Mouse (Mus musculus) limb, embryonic 15.5 days (tissue): Measurements from ENCODE around the gene Vwa3b. TPM values are rescaled to one million over a fixed set of nuclear protein-coding genes. Genes with fewer than 3 reads are reported as not detected.

Experiments
- ATAC-seq: fragments of 200-750 bp; cut with Nextera tagmentation; 2 replicates; pipeline ENCODE4 v1.8.0; 2017; ENCODE audit warnings: low read depth, moderate TSS enrichment; ENCODE audit not compliant: insufficient number of reproducible peaks, low FRiP score, low TSS enrichment
- H3K27ac ChIP-seq: fragments of 300-500 bp; sonication (generic); 2 replicates; pipeline ENCODE4 v1.5.1; 2015; ENCODE audit warnings: moderate library complexity, mild to moderate bottlenecking, inconsistent platforms
- H3K27me3 ChIP-seq: fragments of 300-500 bp; sonication (generic); 2 replicates; pipeline ENCODE4 v1.6.1; 2015; ENCODE audit warnings: inconsistent platforms
- H3K36me3 ChIP-seq: fragments of 300-500 bp; sonication (generic); 2 replicates; pipeline ENCODE4 v1.6.1; 2015; ENCODE audit warnings: inconsistent platforms
- H3K4me1 ChIP-seq: fragments of 300-500 bp; sonication (generic); 2 replicates; pipeline ENCODE4 v1.6.1; 2015; ENCODE audit warnings: inconsistent platforms
- H3K4me2 ChIP-seq: fragments of 300-500 bp; sonication (generic); 2 replicates; pipeline ENCODE4 v1.6.1; 2015; ENCODE audit warnings: mild to moderate bottlenecking, inconsistent platforms
- H3K4me3 ChIP-seq: fragments of 300-500 bp; sonication (generic); 2 replicates; pipeline ENCODE4 v1.5.1; 2015; ENCODE audit warnings: mild to moderate bottlenecking, inconsistent platforms
- H3K9ac ChIP-seq: fragments of 300-500 bp; sonication (generic); 2 replicates; pipeline ENCODE4 v1.6.1; 2015; ENCODE audit warnings: inconsistent platforms
- H3K9me3 ChIP-seq: fragments of 300-500 bp; sonication (generic); 2 replicates; pipeline ENCODE4 v1.6.1; 2016; ENCODE audit warnings: inconsistent platforms
- WGBS: fragments of 180-500 bp; shearing (Covaris S2); methylation state at CpG from one replicate; pipeline ENCODE4 v1.1.7; 2015; 5-methylcytosine and 5-hydroxymethylcytosine counted together
- polyA plus RNA-seq: library from polyadenylated mRNA; unstranded; fragments of >200 nt; fragmentation: Nextera tagmentation; extraction: Ambion mirVana; gene quantifications from 2 replicates; pipeline ENCODE4 v1.2.1, GENCODE M21; 2015

Vwa3b gene
- polyA plus RNA-seq, 1 experiment from 2014 or later: 1.2 TPM

DNA sequence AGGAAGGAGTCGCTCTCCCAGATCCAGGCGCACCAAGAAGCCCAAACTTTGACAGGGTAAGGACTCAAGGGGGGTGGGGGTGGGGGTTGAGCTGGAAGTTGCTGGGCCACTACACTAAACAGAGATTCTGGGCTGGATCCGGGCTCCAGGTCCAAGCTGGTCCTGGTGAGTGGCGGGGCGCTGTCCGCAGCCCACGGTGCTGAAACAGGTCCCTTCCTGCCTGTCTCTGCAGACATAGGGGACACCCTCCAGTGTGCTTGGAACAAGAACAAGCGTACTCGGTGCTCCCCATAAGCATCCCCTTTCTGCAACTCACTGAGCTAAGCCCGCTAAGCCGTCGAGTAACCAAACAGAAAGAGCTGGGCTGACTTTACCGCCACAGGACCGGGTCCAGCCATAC lies 192.0 kb downstream of the Vwa3b start:
- peaks cover 3% of the 10 kb centered on the region; the same call in 1 of the 2 replicates for H3K4me1 ChIP-seq
- H3K36me3 ChIP-seq: no peaks in the 10 kb centered on the region
- no peak overlapping the region for H3K9ac ChIP-seq
- no peak for ATAC-seq
- peaks cover 7% of the 10 kb centered on the region; the same call in 1 of the 2 replicates for H3K27me3 ChIP-seq
- no peak overlapping the region for H3K4me2 ChIP-seq
- H3K9me3 ChIP-seq: no peaks in the 10 kb centered on the region
- H3K4me3 ChIP-seq: no peak overlapping the region
- WGBS: 4% methylated on average over 14 of the region's 14 CpGs
- no peak overlapping the region for H3K27ac ChIP-seq

DNA sequence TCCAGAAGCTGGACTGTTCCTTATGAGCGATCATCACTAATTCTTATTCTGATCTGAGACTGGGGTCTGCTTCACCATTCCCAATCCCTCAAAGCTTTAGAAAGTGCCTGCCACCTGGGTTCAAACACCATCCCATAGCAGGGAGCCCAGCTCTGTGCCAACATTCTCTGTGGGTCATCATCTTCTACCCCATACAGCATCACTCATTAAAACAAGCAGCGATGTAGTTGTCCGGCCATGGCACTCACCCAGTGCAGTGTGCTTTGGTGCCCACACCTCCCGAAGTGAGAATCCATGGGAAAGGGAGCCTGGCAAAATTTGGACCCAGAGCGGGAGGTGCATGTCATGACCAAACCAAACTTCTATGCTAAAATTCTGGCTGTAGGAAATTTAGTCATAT lies 193.2 kb downstream of the Vwa3b start:
- Histone ChIP-seq H3K27me3 (peaks cover 7% of the 10 kb centered on the region; the same call in 1 of the 2 replicates), H3K4me2 (no peak overlapping the region), H3K4me3 (no peak overlapping the region), H3K27ac (no peak overlapping the region), H3K9ac (no peak overlapping the region), H3K4me1 (peaks cover 3% of the 10 kb centered on the region; the same call in 1 of the 2 replicates), H3K9me3 (no peaks in the 10 kb centered on the region), H3K36me3 (no peaks in the 10 kb centered on the region)
- WGBS: 82% methylated on average over 5 of the region's 5 CpGs
- no peak for ATAC-seq

DNA sequence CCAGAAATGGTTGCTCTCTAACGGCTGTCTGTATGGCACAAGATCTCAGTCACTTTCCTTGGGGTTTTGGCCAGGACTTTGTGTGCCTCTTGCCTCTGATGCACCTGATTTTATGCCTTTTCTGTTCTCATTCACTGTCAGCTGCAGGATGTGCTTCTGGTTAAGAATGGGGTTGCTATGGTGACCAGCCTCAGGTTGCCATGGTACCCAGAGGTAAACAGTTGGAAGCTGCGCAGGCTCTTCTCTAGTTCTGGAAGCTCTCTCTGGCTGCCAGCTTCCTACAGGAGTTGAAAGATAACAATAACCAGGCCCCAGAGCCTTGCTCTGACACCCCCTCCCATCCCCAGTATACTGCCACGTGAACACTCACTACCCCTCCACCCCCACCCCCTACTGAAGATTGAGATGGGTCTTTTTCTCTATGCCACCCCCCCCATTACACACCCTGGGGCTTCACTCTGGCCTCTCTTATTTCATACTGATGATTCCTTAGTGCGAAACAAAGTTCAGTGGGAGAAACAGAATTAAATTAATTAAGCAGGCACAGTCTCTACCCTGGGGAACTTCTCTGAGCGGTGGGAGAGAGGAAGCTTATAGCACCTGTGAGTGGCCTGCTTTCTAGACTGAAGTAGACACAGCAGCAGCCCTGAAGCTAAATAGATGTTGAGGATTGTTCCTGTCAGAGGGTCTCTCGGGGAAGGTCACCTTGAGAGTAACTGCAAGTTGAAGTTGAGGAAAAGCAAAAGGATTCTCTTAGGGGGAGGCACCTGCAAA lies 193.9 kb downstream of the Vwa3b start:
- H3K27ac ChIP-seq: no peak overlapping the region
- peaks cover 7% of the 10 kb centered on the region; the same call in 1 of the 2 replicates for H3K27me3 ChIP-seq
- peaks cover 3% of the 10 kb centered on the region; the same call in 1 of the 2 replicates for H3K4me1 ChIP-seq
- ATAC-seq: no peak
- H3K9ac ChIP-seq: no peak overlapping the region
- H3K36me3 ChIP-seq: no peaks in the 10 kb centered on the region
- WGBS: 53% methylated on average over 6 of the region's 6 CpGs
- H3K4me3 ChIP-seq: no peak overlapping the region
- H3K9me3 ChIP-seq: no peaks in the 10 kb centered on the region
- H3K4me2 ChIP-seq: no peak overlapping the region

DNA sequence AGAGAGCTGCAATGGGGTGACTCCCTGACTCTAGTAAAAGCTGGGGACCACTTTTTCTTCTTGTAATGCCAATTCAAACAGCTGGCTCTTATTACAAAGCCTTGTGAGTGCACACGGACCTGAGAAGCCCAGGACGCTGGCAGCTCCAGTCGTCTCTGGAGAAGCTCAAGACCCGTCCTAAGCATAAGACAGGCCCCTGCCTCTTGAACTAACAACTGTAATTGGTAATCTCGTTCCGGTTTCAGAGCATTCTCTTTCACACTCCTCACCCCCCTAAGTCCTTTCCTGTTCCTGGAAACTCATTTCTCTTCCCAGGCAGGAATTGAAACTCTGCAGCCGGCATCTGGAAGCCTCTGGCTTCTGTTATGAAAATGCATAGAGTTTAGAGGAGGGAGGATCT lies 195.6 kb downstream of the Vwa3b start:
- no peak for ATAC-seq
- H3K9me3 ChIP-seq: no peaks in the 10 kb centered on the region
- H3K36me3 ChIP-seq: no peaks in the 10 kb centered on the region
- WGBS: 41% methylated on average over 7 of the region's 7 CpGs
- no peak overlapping the region for H3K27ac ChIP-seq
- no peak overlapping the region for H3K9ac ChIP-seq
- H3K4me2 ChIP-seq: no peak overlapping the region
- no peak overlapping the region for H3K4me3 ChIP-seq
- peaks cover 3% of the 10 kb centered on the region; the same call in 1 of the 2 replicates for H3K4me1 ChIP-seq
- H3K27me3 ChIP-seq: peaks cover 7% of the 10 kb centered on the region; the same call in 1 of the 2 replicates

DNA sequence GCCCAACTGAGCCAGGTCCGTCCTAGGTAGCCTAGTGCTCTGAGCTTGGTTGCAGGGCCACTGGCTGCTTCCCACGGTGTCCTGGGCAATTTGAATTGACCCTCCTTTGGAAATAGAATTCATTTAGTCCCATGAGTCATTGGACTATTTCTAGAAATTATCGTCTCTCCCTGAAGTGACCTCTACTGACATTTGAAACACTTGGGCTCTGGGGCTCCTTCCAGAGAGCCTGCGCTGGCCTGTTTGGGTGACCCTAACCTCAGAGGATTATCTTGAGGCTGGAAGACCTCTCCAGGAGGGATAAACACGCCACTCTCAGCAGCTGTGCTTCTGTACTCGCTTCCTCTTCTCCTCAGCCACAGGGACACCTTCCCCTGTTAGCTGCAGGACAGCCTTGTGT lies 204.0 kb downstream of the Vwa3b start:
- H3K4me3 ChIP-seq: no peak overlapping the region
- H3K9me3 ChIP-seq: no peaks in the 10 kb centered on the region
- peaks cover 5% of the 10 kb centered on the region for H3K4me1 ChIP-seq
- H3K36me3 ChIP-seq: no peaks in the 10 kb centered on the region
- no peak overlapping the region for H3K27ac ChIP-seq
- 75% methylated on average over 6 of the region's 6 CpGs for WGBS
- H3K27me3 ChIP-seq: no peaks in the 10 kb centered on the region
- ATAC-seq: no peak
- no peak overlapping the region for H3K9ac ChIP-seq
- no peak overlapping the region for H3K4me2 ChIP-seq

DNA sequence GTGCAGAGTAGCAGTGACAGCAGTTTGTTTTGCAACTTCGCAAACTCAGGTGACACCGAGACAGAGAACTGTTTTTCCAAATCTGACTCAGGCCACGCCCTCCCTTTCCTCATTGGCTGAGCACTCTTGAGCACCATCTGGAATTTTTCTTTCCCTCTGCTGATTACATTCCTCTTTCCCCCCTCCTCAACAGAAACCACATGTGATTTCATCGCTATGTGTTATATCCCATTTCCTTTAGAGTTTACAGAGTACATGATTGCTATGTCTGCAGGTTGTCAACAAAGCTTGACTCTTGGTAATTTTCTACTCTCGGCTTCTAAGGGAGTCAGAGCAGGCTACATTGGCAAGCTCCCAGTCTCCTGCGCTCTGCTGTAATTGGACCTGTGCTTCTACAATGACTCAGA lies 204.9 kb downstream of the Vwa3b start:
- Histone ChIP-seq H3K27me3 (no peaks in the 10 kb centered on the region), H3K27ac (no peak overlapping the region), H3K4me2 (peak overlapping the region; percentile 27; the same call in 1 of the 2 replicates), H3K36me3 (no peaks in the 10 kb centered on the region), H3K9ac (no peak overlapping the region), H3K4me1 (peaks cover 5% of the 10 kb centered on the region), H3K4me3 (0 out of 2 replicates have a peak overlapping the region, but pooled peaks have one; percentile 10), H3K9me3 (no peaks in the 10 kb centered on the region)
- ATAC-seq: no peak
- WGBS: 21% methylated on average over 6 of the region's 6 CpGs

Other genes starting within 250 kb of the Vwa3b start
- gene Tmem131, start 82.9 kb upstream of the Vwa3b start, polyA plus RNA-seq: 11.2 and 13.3 TPM in 2 replicates
- not detected in 2 replicates for gene Cnga3, start 187.8 kb downstream of the Vwa3b start, polyA plus RNA-seq